Mouse (Mus musculus) urinary bladder, adult 18-20 months (tissue): ENCODE measurements around the gene Slc7a6os.
"Not testable (repeated sequence)": the region's sequence is repeated elsewhere in the genome, so short reads cannot be mapped to it uniquely, and the experiment has no call there.

ENCODE experiments used
- DNase-seq, 2 experiments: peaks; one replicate each; pipeline ENCODE4 v3.0.0; 2022; ENCODE audit warnings: low spot score in 2 of 2, mixed read lengths in 2 of 2

Slc7a6os gene

DNA sequence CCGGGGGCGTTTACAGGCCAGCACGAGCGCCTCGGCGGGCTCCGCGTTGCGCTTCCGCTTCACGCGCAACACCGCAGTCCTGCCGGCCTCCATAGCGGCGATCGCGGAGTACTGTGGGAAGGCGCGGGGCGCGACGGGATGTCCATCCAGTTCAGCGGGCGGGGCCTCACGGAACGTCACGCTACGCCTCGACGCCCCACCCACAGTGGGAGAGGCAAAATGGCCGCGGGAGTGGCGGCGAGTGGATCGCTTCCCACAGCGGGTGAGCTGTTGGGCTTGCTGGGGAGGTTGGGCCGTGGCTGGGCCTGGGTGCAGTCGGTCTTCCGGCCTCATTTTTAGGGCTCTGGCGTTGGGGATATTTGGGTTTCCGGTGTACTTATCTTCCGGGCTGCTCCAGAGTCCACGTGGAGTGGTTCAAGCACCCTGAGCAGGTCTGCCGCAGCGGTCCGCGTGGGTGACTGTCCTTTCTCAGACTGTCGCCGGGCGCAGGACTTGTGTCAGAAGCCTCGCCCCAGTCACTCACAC lies at the start of gene Slc7a6os, which contains the start of gene Prmt7:
Slc7a6os (minus strand) TSS at position 115 of the 525 bp plus-strand sequence.
Prmt7 (plus strand) TSS at position 116 of the 525 bp plus-strand sequence.
- peak; percentile 92 to 95 for DNase-seq

GRCm38 (mm10) chr8:106259579-106260255 lies 49.0 kb upstream of the Slc7a6os start:
- DNase-seq, result no peak

DNA sequence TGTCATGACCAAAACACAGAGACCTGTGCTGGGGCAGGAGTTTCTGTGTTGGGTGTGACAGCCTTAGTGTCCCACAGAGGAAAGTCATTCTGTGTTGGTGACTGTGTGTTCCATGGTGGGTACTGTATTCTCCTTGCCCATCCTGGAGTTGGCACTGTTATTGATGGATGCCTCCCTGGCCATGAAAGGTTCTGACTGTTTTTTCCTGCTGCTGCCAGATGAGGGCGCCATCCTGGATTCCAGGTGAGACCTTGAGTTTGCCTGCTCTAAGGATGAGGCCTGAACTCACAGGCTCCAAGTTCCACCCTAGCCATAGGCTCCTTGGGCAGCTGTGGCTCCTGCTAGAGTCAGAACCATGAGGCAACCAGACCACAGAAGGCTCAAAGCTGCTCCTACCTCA lies 47.4 kb upstream of the Slc7a6os start:
- DNase-seq, result no peak

GRCm38 (mm10) chr8:106250186-106250585 lies 39.5 kb upstream of the Slc7a6os start:
- no peak for DNase-seq

GRCm38 (mm10) chr8:106237106-106237505 lies 26.4 kb upstream of the Slc7a6os start:
- no peak for DNase-seq

GRCm38 (mm10) chr8:106234567-106235261 lies 24.0 kb upstream of the Slc7a6os start:
- no peak for DNase-seq

- DNase-seq, result no peak
These were observed 22.0 kb upstream of the Slc7a6os start for GRCm38 (mm10) chr8:106232751-106233150.

- DNase-seq, result no peak
These were observed 20.8 kb upstream of the Slc7a6os start for GRCm38 (mm10) chr8:106231536-106231935.

DNA sequence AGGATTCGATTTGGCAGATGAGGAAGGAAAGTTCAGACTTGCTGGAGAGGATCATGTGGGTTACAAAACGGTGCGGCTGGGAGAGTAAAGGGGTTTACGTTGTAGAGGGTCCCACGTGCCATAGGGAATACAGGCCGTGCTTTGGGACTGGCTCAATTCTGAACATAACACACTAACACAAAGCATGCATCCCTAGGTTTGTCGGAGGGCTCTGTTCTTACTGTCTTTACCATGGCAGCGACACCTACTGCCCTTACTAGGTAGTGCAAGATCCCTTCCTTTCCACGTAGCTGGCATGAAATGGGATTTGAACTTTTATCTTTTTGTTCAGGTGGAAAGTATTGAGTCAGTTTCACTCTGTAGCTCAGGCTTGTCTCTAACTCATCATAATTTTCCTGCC lies 15.9 kb upstream of the Slc7a6os start:
- DNase-seq, result peak in 1 of 2 experiments; percentile 26

- DNase-seq, result no peak
These were observed 8.9 kb upstream of the Slc7a6os start for GRCm38 (mm10) chr8:106219620-106220019.

- DNase-seq, result no peak
These were observed 3.2 kb upstream of the Slc7a6os start for GRCm38 (mm10) chr8:106213959-106214358.

DNA sequence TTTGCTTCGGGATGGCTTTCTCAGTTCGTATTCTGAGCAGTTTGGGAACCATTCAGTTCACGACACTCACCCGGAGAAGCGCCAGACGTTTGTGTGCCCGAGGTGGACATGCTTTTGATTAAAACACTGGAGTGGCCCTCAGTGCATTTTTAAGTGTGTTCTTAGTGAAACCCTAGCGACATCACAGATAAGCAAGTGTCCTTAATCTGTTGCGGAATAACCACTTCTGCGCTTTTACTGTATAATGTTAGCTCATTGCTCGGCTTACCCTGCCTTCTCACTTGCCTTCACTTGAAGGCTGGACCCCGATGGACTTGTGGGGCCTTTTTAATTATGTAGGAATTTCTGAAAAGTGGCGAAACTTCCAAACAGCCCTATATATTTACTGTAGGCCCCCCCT lies 686 bp upstream of the Slc7a6os start:
- no peak for DNase-seq

- DNase-seq, result peak in 1 of 2 experiments; percentile 26
These were observed 552 bp downstream of the Slc7a6os start for GRCm38 (mm10) chr8:106210035-106210731.

GRCm38 (mm10) chr8:106199596-106199995 lies 11.1 kb downstream of the Slc7a6os start:
- not testable (repeated sequence) for DNase-seq

DNA sequence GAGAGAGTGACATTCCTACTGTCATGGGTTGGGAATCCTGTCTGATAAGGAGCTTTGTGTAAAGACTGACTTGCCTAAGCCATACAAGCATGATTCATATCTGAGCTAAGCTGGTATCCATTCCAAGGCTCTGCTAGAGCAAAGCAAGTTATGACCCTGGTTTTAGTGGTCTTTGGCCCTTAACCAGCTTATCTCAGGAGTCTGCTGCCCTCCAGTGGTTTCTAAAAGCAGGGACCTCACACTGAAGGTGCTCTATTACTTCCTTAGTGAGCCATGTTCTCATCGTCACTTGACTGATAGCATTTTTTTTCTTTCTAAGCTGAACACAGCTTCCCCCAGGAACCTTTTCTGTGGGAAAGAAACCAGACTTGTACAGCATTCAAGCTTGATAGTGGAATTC lies 12.0 kb downstream of the Slc7a6os start:
- peak in 1 of 2 experiments; percentile 42 for DNase-seq

DNA sequence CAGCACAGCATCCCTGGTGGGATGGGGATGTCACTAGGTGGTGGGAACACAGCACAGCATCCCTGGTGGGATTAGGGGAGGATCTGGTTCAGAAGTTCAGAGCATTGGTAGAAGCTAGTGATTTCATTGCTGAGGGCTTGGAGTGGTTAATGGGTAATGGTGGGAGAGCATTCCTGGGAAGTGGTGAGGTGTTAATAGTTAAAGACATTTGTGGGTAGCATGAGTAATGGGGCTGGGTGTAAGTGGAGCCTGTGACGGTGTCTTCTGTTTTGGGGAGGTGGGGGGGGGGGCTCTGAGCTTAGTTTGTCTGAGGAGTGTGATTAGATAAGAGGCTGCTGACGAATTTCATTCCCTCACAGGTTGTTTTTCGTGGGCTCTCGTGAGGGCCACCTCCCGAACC lies 16.7 kb downstream of the Slc7a6os start:
- no peak for DNase-seq

DNA sequence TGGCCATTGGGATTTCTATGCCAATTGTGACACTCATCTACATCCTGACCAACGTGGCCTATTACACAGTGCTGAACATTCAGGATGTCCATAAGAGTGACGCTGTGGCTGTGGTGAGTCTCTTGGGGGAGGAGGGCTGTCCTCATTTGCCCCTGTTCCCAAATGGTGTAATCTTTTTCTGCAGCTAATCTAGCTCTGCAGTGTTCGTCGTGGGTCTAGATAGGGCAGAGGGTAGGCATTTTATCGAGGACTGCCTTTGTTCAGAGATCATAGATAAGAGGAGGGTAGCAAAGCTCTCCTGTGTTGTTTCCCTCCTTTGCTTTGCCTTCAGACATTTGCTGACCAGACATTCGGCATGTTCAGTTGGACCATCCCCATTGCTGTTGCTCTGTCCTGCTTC lies 17.6 kb downstream of the Slc7a6os start:
- no peak for DNase-seq

- DNase-seq, result peak in 1 of 2 experiments; percentile 45
These were observed 19.1 kb downstream of the Slc7a6os start for GRCm38 (mm10) chr8:106191639-106192038.

GRCm38 (mm10) chr8:106189162-106189561 lies 21.6 kb downstream of the Slc7a6os start:
- DNase-seq, result no peak

- DNase-seq, result no peak
These were observed 24.3 kb downstream of the Slc7a6os start for GRCm38 (mm10) chr8:106186394-106186793.

DNA sequence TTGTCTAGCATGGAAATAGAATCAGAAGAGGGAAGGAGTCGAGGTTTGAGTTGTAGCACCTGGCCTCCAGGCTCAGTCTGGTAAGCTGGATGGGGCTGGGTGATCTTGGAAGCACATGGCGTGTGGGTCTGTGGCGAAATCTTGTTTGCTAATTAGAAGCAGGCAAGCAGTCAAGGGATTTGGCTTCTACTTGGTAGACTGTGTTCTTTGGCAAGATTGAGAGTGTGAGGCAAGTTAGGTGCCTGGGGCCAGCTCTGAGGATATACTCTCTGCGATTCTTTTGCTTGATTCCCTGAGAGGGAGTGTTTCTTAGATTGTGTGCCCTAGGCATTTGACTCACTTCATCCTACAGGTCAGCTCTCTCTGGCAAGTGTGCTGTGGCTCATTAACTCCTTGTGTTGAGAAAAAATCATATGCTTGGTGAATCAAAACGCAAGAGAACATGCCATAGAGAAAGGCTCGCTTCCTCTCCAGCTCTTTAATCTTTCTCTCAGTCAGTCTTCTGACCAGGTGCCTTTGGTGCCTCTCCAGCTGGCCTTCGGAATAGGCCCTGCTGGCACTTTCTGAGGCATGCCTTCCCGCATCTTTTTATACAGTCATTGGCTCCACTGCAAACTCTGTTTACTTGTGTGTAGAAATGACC lies 25.0 kb downstream of the Slc7a6os start:
- peak in 1 of 2 experiments; percentile 73 for DNase-seq

- no peak for DNase-seq
These were observed 32.3 kb downstream of the Slc7a6os start for GRCm38 (mm10) chr8:106178428-106178827.
